Mouse (Mus musculus): ENCODE measurements at regions not wholly inside any gene's neighbourhood (a gene's known extent, or its start where the extent isn't known, plus 50 kb on each side); places are given as distances from the start of the nearest gene placed in this dataset.

- TF ChIP-seq POLR2A (IDR thresholded peaks at IDR 0.05; ENCODE audit: control insufficient read depth, low read depth, low read length): no peak
- no peak for TF ChIP-seq CTCF (IDR thresholded peaks at IDR 0.05; ENCODE audit: control insufficient read depth, insufficient read depth, insufficient replicate concordance, low read depth, low read length)
Observed at GRCm38 (mm10) chr6:13748931-13749638, 71.3 kb upstream of the Bmt2 start.
